Mouse (Mus musculus) CH12F3 (cell line): ENCODE data around the gene Pcif1.
"Not testable (repeated sequence)": the region's sequence is repeated elsewhere in the genome, so short reads cannot be mapped to it uniquely, and the experiment has no call there.

Source experiments
- in situ Hi-C: fragments of 300-500 bp; cut with MboI; formaldehyde crosslinking; loops from 2 replicates; pipeline ENCODE4 v1.14.3; 2020; ENCODE audit warnings: low sequenced_read_pairs

Pcif1 gene

GRCm38 (mm10) chr2:164879228-164879567 is at the start of gene Pcif1:
Gene Pcif1 (plus strand): TSS chr2:164879304.
- in situ Hi-C loops = no loop called here

GRCm38 (mm10) chr2:164831029-164831428 is 48.1 kb upstream of the Pcif1 start:
- in situ Hi-C loops = no loop called here

- in situ Hi-C loops = no loop called here
These were observed 46.9 kb upstream of the Pcif1 start for GRCm38 (mm10) chr2:164832032-164832747.

GRCm38 (mm10) chr2:164832748-164833301 is 46.3 kb upstream of the Pcif1 start, which contains the start of gene Ctsa:
Gene Ctsa (plus strand): TSS chr2:164832873.
- in situ Hi-C loops = no loop called here

- in situ Hi-C loops = no loop called here
These were observed 45.7 kb upstream of the Pcif1 start, which contains the start of gene Neurl2 for GRCm38 (mm10) chr2:164833314-164833959. Gene Neurl2 (minus strand): TSS chr2:164833456.

GRCm38 (mm10) chr2:164834531-164834930 is 44.6 kb upstream of the Pcif1 start:
- in situ Hi-C loops = no loop called here

- in situ Hi-C loops = no loop called here
These were observed 43.9 kb upstream of the Pcif1 start for GRCm38 (mm10) chr2:164835164-164835563.

GRCm38 (mm10) chr2:164845782-164846181 is 33.3 kb upstream of the Pcif1 start:
- in situ Hi-C loops = no loop called here

GRCm38 (mm10) chr2:164850061-164850460 is 29.0 kb upstream of the Pcif1 start:
- in situ Hi-C loops = no loop called here

- in situ Hi-C loops = not testable (repeated sequence)
These were observed 23.5 kb upstream of the Pcif1 start for GRCm38 (mm10) chr2:164855572-164855971.

- in situ Hi-C loops = no loop called here
These were observed 22.6 kb upstream of the Pcif1 start for GRCm38 (mm10) chr2:164856309-164857100.

GRCm38 (mm10) chr2:164857101-164857821 is 21.8 kb upstream of the Pcif1 start, which contains the start of gene Pltp:
Gene Pltp (minus strand): TSS chr2:164857711.
- in situ Hi-C loops = no loop called here

- in situ Hi-C loops = no loop called here
These were observed 21.1 kb upstream of the Pcif1 start for GRCm38 (mm10) chr2:164857842-164858553.

- in situ Hi-C loops = no loop called here
These were observed 19.9 kb upstream of the Pcif1 start for GRCm38 (mm10) chr2:164859155-164859554.

GRCm38 (mm10) chr2:164859640-164860432 is 19.3 kb upstream of the Pcif1 start:
- in situ Hi-C loops = no loop called here

- in situ Hi-C loops = no loop called here
These were observed 18.0 kb upstream of the Pcif1 start for GRCm38 (mm10) chr2:164861094-164861493.

- in situ Hi-C loops = no loop called here
These were observed 16.8 kb upstream of the Pcif1 start for GRCm38 (mm10) chr2:164862179-164862861.

- in situ Hi-C loops = not testable (repeated sequence)
These were observed 15.7 kb upstream of the Pcif1 start for GRCm38 (mm10) chr2:164863411-164863810.

- in situ Hi-C loops = no loop called here
These were observed 14.5 kb upstream of the Pcif1 start for GRCm38 (mm10) chr2:164864593-164864992.
